Mouse (Mus musculus) lung, postnatal 14 days (tissue): ENCODE results near the gene Hpcal1.

Experiments used
- DNase-seq: peaks from one replicate; pipeline ENCODE4 v3.0.0; 2021

Gene Hpcal1

DNA sequence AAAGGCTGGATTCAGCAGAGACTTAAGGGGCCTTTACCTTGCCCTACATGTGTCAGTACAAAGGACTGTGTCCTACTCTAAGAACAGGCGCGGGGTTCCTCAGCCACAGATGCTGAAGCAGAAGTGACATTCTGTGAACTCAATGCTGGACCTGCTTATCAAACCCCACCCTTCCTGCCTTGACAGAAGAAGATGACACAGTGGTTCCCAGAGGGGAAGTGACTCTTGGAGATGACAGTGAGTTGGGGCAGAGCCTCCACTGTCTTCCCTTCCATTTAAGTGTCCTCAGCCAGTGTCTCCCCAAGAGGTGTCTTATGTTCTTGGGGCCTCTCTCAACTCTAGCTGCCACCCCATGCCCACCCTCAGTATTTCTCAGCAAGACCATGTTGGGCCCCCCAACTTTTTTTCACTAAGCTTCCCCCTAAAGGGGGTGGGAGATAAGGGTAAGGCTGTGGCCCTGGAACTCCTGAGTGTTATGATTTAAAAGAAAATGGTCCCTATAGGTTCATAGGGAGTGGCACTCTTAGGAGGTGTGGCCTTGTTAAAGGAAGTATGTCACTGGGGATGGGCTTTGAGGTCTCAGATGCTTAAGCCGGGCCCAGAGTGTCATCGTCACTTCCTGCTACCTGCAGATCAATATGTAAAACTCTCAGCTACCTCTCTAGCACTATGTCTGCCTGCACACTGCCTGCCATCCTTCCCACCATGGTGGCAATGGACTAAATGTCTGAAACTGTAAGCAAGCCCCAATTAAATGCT, 25.2 kb downstream of the Hpcal1 start:
- no peak for DNase-seq

- DNase-seq: no peak
Measured at GRCm38 (mm10) chr12:17717257-17717656, 26.6 kb downstream of the Hpcal1 start.

- no peak for DNase-seq
Measured at GRCm38 (mm10) chr12:17718146-17718545, 27.5 kb downstream of the Hpcal1 start.

DNA sequence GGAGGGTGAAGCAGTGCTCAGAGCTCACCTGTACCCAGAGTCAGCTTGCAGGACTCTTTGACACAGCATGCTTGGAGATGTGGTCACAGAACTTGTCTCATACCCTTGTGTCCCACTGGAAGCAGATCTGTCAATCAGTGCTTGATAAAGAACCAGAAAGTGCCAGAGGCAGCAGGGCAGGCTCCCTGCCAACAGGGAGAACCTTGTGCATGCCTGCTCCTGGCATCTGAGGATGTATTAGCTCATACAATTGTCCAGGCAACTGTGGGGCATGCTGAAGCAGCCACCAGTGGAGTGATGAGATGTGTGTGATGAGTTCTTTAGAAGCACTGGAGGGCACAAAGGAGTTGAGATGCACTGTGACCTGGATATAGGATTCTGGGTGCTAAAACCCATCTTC, 30.4 kb downstream of the Hpcal1 start:
- DNase-seq: no peak

GRCm38 (mm10) chr12:17722452-17723181, 32.0 kb downstream of the Hpcal1 start:
- no peak for DNase-seq

DNA sequence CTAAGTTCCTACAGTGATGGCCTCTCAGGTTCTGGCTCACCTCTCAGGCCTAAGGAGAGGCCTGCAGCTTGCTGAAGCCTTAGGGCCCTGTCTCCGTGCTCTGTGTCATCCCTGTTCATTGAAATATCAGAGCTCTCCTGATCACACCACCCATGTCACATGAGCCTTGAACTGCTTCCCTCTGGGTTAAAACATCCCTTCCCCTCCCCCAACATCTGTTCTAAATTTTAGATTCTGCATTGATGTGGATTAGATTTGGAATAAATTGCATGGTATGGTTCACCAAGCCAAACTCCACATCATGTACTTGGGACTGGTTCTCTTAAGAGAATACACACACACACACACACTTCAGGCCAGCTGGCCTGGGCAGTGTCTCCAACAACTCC, 32.5 kb downstream of the Hpcal1 start:
- no peak for DNase-seq

DNA sequence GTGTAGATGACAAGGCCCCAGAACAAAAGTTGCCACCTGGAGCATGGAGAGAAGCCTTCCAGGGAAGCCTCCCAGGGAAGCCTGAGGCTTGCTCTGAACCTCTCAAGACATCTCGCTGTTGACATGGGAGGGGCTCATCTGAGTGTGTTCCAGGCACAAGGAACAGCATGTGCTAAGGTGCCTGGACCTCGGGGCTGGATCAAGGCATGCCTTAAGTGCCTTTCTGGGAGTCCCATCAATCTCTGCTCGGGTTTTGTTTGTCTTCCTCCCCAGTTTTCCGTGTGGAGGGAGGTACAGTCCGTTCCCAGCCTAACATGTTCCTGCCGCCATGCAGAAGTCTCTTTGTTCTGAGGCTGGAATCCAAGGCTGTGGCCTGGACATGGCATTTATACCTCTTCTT, 33.3 kb downstream of the Hpcal1 start:
- no peak for DNase-seq

DNA sequence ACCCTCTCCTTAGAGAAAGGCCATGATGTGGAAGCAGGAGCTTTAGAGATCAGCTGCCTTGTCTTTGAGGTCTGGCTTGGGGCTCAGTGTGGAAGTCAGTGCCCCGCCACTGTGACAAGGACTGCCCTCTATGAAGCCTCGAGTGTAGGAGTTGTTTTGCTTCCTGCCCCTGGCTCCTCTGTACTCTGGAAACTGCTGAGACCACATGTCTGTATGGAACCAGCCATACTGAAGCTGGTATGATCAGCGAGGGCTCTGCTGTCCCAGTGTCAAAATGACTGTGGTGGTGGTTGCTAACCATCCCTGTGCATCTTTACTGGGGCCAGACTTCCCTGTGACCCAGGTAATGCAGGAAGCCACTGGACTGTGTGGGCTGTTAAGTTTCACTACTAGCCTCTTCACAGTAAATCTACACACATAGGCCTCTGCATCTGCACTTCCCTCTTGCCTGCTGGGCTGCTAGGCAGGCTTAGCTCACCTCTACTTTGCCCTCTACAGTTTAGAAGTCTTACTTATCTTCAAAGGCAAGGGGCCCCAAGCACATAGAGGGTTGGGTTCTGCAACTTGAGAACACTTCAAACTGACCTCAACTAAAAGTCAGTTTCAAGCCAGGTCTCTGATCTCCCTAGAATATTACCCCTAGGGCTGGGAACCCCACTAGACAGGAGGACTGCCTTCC, 33.9 kb downstream of the Hpcal1 start:
- DNase-seq: no peak

DNA sequence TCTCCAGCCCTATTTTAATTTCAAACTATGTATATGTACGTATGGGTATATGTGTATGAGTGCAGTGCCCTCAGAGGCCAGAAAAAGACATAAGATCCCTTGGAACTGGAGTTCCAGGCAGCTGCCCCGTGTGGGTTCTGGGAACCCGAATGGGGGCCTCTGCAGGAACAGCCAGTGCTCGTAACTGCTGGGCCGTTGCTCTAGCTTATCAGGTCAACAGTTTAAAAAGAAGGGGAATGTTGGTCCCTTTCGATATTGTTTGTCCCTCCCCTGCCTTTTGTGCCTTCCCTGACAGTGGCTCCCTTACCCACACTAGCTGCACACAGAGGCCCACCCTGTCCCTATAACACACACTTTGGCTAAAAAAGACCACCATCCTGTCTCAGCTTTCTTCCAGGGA, 34.9 kb downstream of the Hpcal1 start:
- no peak for DNase-seq

GRCm38 (mm10) chr12:17726576-17727320, 36.1 kb downstream of the Hpcal1 start:
- no peak for DNase-seq

DNA sequence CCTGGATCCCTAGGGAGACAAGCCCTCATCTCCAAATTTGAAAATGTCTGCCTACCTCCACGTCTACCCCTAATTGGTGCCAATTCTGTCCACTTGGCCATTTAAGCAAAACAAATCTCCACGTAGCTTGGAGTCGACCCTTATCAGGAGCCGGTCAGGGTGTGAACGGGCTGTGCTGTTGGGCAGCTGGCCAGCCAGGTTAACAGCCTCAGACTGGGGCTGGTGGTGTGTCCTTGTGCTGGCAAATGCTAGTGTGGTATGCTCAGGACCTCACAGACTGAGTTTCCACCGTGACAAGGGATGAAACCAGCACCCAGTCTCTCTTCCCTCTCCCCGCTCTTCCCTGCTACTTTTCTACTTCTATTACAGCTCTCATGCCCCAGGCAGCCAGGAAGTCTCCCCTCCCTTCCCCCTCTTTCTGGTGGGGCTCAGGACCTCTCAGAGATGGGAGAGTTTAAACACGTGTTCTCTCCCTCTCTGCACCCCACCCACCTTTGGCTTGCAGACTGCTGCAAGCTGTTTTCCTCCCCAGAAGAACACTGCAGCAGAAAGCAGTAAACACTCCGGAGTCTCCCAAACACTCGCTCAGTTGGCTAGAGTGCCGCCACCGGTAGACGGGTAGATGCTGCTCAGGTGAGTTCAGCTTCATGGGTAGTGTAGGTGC, 37.2 kb downstream of the Hpcal1 start:
- DNase-seq: peak; percentile 63

- peak; percentile 72 for DNase-seq
Measured at GRCm38 (mm10) chr12:17729211-17729900, 38.7 kb downstream of the Hpcal1 start.

DNA sequence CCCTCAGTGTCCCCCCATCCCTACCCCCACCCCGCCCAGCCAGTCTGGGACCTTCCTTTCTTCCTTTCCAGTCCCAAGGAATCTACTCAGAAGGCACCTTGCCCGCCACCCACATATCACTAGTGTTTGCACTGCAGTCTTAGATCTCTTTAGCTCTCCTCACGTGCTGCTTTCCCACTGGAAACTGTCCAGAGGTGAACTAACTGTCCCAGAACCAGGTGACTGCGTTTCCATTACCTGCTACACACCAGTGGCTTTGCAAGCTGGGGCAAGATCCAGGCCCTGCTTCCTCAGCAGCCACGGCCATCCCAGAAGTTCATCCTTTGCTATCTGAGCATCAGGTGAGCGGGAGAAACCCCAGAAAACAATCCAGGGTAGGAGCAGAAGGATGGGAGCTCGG, 41.4 kb downstream of the Hpcal1 start:
- no peak for DNase-seq

- DNase-seq: no peak
Measured at GRCm38 (mm10) chr12:17732546-17732945, 41.9 kb downstream of the Hpcal1 start.

DNA sequence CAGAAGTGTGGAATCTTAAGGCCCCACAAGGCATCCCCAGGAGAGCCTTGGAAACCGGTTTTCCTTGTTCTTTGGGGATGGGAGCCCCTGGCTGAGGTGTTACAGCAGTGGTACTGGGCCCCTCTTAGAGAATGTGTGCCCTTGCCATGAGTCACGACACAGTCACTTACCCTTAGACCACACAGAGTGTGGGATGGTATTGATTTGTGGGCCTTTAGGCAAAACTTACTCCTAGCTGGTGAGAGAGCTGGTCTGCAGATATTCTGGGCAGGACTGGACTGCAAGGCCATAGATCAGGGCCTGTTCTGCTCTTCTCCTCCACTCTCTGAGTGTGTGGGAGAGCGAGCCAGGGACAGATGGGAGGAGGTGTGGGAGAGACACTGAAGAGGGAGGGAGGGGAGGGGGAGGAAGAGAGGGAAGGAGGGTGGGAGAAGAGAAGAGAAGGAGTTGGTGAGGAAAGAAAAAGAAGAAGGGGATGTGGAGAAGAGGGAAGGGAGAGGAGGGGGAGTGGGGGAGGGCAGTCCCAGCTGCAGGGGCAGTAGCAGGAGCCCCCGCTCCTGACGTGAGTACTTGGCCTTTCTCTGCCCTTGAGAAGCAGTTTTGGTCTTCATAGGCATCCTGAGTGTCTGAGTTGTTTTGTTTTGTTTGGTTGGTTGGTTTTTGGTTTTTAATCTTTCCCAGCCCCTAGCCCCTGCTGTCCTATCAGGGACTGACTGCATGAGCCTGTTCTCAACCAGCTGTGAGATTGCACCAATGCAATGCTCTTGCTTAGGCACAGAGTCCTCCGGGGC, 42.7 kb downstream of the Hpcal1 start:
- no peak for DNase-seq

DNA sequence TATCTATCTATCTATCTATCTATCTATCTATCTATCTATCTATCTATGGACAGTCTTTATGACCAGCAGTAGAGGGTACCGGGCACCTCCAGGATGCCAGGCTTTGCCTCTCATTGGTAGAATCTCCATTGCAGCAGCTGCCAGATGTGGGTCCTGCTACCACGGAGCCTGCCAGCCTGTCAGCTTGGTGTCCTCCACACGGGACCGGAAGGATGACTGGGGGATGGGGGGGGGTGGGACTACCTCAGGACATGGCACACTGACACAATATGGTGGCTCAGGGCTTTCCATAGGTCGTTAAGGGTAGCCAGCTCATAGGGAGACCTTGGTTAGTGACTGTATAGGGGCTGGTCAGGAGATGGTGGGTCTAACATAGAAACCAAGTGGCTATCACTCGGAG, 45.7 kb downstream of the Hpcal1 start:
- no peak for DNase-seq

GRCm38 (mm10) chr12:17736859-17737577, 46.4 kb downstream of the Hpcal1 start:
- DNase-seq: no peak

DNA sequence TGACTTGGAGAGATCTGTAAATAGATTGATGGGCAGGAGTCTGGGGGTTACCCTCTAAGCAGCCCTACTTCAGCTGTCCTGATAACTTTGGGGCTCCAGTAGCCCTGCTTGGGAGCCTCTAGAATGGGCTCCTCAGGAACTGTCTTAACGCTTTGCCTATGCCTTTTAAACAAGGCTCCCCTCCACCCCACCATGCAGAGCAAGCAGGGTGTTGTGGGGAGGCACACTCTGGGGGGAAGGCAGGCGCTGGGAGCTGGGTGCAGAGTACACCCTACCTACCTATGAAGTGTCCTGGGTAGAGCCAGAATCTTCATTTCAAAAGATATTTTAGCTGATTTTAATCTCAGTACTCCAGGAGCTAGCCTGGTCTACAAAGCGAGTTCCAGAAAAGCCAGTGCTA, 47.2 kb downstream of the Hpcal1 start:
- DNase-seq: no peak

- peak; percentile 64 for DNase-seq
Measured at GRCm38 (mm10) chr12:17738473-17738872, 47.8 kb downstream of the Hpcal1 start.

DNA sequence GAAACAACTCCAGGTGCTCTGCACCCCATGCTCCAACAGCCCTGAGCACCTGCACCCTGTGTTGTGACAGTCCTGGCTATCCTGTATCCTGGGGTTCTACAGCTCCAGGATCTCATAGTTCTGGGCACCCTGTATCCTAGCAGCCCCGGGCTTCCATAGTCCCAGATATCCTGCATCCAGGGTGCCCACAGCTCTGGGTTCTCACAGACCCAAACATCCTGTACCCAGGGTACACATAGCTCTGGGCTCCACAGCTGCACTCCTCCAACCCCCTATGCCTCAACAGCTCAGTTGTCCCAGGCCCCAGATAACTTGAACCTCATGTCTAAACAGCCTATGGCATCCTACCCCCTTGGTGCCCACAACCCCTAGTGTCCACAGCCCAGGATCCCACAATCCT, 49.6 kb downstream of the Hpcal1 start:
- no peak for DNase-seq
